Mouse (Mus musculus): ENCODE measurements around the gene Mecr.
A peak's percentile ranks its signal among the peaks of the same experiment; 100 is the strongest.
"Not testable (repeated sequence)": the region's sequence is repeated elsewhere in the genome, so short reads cannot be mapped to it uniquely, and the experiment has no call there.

Mecr gene

DNA sequence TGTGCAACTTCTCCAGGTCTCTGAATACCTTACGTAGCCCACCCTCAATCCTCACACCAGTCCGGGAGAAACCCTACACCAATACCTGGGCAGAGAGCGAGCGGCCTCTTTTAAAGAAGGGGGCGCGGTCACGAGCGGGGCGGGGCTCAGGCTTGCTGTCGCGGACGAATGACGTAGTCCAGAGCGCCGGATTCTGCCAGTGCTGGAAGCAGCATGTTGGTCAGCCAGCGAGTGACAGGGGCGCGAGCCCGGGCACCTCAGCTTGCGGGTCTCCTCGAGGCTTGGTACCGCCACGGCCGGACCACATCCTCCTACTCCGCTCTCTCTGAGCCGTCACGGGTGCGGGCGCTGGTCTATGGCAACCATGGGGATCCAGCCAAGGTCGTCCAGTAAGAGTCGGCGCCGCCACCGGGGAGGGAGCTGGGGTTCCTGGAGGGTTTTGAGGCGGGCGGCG, at the start of gene Mecr:
Mecr (plus strand) TSS at position 181 of the 454 bp plus-strand sequence.
- DNase-seq (ENCODE audit: extremely low spot score, low spot score): peak; percentile 94

DNA sequence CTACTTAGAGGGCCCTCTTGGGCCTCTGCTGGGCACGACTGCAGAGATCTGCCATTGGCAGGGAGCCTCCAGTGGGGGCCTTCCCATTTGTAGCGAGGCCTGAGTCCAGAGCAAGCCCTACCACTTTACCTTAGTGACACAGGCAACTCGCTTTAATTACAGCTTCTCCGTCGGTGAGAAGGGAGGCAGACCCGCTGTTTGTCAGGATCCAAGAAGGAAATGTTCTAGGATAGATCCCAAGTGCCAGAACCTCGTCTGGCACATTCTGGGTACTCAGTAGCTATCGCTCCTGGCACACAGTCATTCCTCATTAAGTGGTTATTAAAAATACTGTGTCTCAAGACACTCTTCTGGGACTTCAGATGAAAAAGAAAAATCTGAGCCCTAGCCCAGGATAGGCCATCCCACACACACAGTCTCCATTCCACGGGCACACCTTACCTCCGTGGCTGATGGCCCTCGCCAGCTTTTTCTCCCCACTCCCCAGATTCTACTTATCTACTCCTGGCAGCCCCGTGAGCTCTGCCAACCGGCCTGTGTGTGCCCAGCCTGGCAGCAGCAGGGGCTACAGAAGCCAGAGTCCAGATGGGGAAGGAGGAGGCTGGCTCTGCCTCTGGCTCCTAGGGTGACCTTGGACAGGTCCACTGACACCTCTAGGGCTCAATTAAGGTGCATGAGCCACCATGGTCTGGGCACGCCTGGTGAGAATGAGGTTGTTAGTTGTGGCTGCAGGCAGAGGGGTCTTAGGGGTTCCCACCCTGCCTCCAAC, 46.8 kb upstream of the Mecr start:
- no peak for DNase-seq (ENCODE audit: extremely low spot score, low spot score)

DNA sequence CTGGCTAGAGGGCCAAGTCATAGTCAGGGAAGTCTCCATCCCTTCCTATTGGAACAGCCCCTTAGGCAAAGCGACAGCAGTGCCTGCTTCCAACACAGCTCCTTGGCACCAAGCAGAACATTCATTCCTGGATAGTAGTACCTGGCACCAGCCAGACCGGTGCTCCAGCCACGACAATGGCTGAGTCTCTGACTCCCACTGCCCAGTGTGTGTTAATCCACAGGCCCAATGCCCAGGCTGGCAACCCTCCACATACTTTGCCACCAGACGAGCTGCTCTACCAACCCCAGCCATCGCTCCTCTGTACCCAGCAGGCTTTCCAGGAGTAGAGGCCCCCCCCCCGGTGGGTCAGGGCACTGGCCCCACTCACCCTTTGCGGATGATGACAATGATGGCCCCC, 45.8 kb upstream of the Mecr start:
- no peak for DNase-seq (ENCODE audit: extremely low spot score, low spot score)

DNA sequence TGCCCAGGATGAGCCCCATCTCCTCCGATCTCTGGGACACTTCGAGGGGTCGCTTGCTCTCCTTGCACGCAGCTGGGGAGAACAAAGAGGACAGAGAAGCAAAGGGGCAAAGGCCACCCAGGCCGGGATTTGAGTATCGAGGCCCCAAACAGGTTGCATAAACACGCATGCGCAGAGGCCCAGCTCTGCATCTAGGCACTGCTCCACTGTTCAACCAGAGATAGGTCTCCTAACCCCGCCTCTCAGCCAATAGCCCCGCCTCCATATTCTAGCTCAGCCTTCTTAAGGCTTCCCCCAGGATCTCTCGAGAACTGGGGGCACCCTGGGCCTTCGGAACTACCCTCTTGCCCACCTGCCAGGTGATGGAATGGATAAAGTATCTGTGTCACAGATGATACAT, 45.4 kb upstream of the Mecr start:
- DNase-seq (ENCODE audit: extremely low spot score, low spot score): no peak

DNA sequence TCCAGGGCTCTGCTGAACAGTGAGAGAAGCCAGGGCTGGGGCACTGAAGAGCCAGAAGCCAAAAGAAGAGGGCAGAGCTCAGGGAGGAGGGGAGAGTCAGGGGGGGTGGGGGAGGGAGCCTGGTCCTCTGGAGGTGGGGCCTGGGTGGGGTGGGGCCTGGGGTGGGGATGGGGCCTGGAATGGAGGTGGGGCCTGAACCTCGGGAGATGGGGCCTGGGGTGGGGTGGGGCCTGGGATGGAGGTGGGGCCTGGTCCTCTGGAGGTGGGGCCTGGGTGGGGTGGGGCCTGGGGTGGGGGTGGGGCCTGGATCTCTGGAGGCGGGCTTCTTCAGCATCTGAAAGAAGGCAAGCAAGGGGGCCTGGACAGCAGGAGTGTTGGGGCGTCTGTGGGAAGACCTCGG, 44.3 kb upstream of the Mecr start:
- no peak for DNase-seq (ENCODE audit: extremely low spot score, low spot score)

DNA sequence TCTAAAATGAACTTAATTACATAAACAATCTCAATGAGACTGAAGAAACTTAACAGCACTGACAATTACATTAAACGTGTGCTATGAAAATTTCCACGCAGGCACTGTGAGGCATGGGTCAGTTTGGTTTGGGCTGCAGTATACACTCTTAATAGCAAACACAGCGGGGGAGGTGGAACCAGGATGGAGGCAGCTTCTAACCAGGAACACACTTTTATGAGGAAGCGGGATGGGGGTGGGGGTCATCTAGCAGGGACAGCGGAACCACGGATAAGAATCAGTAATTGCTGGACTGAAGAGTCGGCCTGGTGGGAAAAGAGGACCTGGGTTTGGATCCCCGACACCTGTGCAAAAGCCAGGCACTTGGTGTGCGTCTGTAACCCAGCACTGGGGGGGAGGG, 39.4 kb upstream of the Mecr start:
- no peak for DNase-seq (ENCODE audit: extremely low spot score, low spot score)

DNA sequence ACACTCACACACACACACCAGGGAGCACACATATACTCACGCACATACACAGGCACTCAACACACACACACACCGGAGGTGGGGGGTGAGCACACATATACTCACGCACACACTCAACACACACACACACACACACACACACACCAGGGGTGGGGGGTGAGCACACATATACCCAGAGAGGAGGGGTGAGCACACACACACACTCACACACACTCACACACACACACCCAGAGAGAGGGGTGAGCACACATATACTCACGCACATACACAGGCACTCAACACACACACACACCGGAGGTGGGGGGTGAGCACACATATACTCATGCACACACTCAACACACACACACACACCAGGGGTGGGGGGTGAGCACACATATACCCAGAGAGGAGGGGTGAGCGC, 38.5 kb upstream of the Mecr start:
- DNase-seq (ENCODE audit: extremely low spot score, low spot score): not testable (repeated sequence)

- no peak for DNase-seq (ENCODE audit: extremely low spot score, low spot score)
These were observed 38.0 kb upstream of the Mecr start for GRCm38 (mm10) chr4:131805255-131805654.

DNA sequence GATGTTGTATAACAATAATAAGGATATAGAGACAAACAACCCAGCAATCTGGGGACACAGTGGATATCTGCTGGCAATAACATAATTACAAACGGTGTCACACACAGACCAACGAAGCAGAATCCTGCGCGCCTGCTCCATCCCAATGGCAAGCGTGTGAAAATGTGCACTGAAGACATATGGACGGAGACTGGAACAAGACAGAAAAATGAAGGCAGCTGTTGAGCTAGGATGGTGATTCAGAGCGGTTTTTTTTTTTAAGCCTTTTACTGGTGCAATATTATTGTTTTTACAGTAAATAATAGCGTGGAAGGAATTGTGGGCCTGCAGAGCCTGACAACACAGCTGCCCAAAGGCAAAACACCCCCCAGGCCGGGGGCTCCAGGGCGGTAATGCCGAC, 30.8 kb upstream of the Mecr start:
- DNase-seq (ENCODE audit: extremely low spot score, low spot score): no peak

DNA sequence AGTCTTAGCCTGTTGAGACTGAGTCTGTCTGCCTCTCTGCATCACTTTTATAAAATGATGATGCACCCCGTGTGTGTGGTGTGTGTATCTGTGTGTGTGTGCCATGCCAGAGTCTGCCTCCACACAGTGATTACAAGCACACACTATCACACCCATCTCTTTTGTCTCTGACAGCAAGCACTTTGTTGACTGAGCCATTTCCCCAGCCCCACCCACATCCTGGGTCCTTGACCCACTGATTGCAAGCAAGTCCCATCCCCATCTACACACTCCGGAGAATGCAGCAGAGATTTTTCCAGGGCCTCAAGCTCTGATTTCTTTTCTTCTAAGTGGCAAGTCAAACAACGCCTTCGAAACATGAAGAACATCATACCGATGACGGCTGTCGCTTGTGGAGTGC, 29.5 kb upstream of the Mecr start:
- no peak for DNase-seq (ENCODE audit: extremely low spot score, low spot score)

- DNase-seq (ENCODE audit: extremely low spot score, low spot score): no peak
These were observed 28.4 kb upstream of the Mecr start for GRCm38 (mm10) chr4:131814869-131815268.

DNA sequence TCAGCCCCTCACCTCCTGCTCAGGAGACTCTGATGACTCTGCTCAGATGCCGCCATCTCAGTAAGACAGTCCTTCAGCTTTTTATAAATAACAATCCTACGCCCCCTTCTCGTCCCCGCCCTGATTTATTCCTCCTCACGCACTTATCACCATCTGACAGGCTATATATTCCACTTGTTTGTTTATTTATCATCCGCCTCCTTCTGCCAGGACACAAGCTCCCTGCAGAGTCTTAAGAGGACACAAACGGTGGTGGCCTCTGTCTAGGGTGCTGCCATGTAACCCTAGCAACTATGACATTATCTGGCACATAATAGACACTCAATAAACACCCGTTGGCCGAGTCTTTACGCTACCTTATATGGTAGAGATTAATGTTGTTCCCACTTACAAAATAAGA, 27.5 kb upstream of the Mecr start:
- DNase-seq (ENCODE audit: extremely low spot score, low spot score): no peak

DNA sequence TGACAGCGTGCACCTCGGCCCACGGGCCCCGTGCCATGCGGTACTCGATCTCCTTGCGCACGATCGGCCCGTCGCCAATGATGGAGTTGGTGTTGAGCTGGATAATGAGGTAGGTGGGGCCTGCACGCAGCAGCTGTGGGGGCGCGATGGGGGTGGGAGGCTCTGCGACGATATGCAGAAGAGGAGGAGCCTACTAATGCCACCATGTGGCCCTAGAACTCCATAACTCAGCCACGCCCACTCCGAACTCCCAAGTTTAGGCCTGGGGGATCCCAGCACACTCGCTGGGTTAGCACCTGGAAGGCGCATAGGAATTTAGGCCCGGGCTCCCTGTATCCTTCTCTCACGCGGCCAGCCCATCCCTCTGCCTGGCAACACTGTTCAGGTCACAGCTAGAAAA, 24.3 kb upstream of the Mecr start:
- DNase-seq (ENCODE audit: extremely low spot score, low spot score): no peak

- no peak for DNase-seq (ENCODE audit: extremely low spot score, low spot score)
These were observed 22.0 kb upstream of the Mecr start for GRCm38 (mm10) chr4:131821161-131821731.

DNA sequence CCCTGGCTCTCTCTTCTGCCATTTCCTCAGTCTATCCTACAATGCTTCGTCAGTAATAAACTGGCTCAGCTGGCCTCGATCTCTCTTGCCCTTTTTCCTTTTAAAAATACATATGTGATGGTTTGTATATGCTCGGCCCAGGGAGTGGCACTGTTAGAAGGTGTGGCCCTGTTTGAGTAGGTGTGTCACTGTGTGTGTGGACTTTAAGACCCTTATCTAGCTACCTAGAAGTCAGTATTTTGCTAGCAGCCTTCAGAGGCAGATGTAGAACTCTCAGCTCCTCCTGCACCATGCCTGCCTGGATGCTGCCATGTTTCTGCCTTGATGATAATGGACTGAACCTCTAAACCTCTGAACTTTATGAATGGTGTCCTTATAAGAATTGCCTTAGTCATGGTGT, 20.7 kb upstream of the Mecr start:
- no peak for DNase-seq (ENCODE audit: extremely low spot score, low spot score)

- DNase-seq (ENCODE audit: extremely low spot score, low spot score): no peak
These were observed 18.3 kb upstream of the Mecr start for GRCm38 (mm10) chr4:131824939-131825338.

DNA sequence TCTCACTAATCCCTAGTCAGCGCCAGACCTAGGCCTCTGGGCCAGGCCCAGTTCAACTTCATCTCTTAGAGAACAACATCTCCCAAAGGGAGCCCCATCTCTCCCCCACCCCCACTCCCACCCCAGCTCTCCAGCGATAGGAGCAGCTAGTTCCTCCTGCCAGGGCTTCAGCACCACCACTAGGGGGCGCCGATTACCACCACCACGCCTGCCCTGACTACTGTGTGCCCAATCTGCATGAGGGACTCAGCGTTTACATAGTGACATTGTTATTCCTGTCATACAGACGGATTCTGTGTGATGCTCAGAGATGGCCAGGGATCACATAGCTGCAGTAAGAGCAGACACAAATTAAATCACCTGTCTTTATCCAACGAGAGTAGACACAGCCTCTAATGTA, 17.4 kb upstream of the Mecr start:
- no peak for DNase-seq (ENCODE audit: extremely low spot score, low spot score)

GRCm38 (mm10) chr4:131826905-131827304, 16.4 kb upstream of the Mecr start:
- DNase-seq (ENCODE audit: extremely low spot score, low spot score): no peak

- DNase-seq (ENCODE audit: extremely low spot score, low spot score): no peak
These were observed 14.1 kb upstream of the Mecr start for GRCm38 (mm10) chr4:131829123-131829522.

GRCm38 (mm10) chr4:131831546-131832045, 11.7 kb upstream of the Mecr start:
- no peak for DNase-seq (ENCODE audit: extremely low spot score, low spot score)

DNA sequence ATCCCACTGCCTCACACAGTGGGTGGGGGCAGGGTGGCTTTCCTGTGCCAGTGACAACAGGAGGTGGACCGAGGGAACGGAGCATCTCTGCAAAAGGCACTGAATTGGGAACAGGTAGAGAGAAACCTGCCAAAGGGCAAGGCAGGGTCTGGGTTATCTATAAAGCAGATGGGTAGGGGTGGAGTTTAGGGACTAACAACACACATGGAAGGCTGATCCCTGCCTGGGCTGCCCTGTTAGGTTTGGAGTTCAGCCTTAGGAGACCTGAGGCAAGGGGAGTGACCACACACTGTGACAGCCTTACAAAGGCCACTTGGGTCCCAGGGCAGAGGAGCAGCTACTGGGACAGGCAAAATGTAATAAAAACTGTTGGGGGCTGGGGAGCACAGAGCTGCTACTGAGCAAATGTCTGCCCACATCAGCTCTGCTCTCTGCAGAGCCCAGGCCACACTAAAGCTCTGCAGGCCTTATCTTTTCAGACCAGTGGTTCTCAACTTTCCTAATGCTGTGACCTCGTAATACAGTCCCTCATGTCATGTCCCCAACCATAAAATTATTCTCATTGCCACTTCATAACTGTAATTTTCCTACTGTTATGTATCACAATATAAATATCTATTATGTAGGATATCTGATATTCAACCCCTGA, 10.4 kb upstream of the Mecr start:
- no peak for DNase-seq (ENCODE audit: extremely low spot score, low spot score)

- no peak for DNase-seq (ENCODE audit: extremely low spot score, low spot score)
These were observed 9.2 kb upstream of the Mecr start for GRCm38 (mm10) chr4:131833971-131834609.
